8 mouse cellular contexts compared by ENCODE assay signal in the genomic region with DNA sequence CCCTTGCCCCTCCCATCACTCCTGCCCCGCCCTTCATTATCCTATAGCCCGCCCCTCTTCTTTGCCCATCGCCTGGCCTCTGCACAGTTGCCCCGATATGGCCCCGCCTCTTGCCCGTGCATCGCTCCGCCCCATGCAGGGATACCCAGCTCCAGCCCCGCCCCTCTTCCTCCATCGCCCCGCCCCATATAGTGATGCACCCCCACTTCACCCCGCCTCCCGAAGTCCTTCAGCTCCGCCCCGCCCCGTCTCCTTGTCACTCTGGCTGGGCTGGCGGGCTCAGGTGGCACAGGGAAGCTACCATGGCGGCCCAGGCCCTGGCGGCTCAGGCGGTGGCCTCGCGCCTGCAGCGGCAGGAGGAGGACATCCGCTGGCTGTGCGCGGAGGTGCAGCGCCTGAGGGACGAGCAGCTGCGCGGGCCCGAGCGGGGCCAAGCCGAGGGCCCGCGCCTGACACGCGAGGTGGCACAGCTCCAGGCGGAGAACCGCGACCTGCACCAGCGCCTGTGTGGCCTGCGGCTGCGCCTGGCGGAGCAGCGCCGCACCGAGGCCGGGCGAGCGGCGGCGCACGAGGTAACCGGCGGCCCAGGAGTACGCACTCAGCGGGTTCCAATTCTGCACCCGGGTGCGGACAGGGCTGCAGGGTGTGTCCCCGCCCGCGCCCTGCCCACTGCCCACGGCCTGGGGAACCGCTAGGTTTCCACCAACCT. TPM values are rescaled to one million over a fixed set of nuclear protein-coding genes. Genes with fewer than 3 reads are reported as not detected.
A peak's percentile ranks its signal among the peaks of the same experiment; 100 is the strongest.
DNase-seq lines count a peak whose midpoint lies in the region; ATAC-seq and TF ChIP-seq lines count a peak whose summit lies in the region.

Gene Tarsl2 (plus strand): TSS at position 256 of the 709 bp plus-strand sequence.

- peak within 1 kb of the TSS; percentile 73 for H3K4me3 ChIP-seq in bone marrow, adult 2 months (replicated peaks; ENCODE audit: control insufficient read depth, low read depth, low read length)
- H3K4me3 ChIP-seq in embryonic facial prominence, embryonic 15.5 days (replicated peaks) = peak within 1 kb of the TSS; percentile 55
- H3K4me3 ChIP-seq in limb, embryonic 14.5 days (replicated peaks; ENCODE audit: low read length) = peak within 1 kb of the TSS; percentile 72
- peak within 1 kb of the TSS; percentile 63 for H3K4me3 ChIP-seq in midbrain, postnatal 0 days (ENCODE audit: low read depth, low read length)

- under 1% methylated on average over 64 of the region's 64 CpGs for WGBS in bone marrow, adult 2 months
- under 1% methylated on average over 64 of the region's 64 CpGs for WGBS in embryonic facial prominence, embryonic 15.5 days
- WGBS in limb, embryonic 14.5 days = under 1% methylated on average over 33 of the region's 64 CpGs
- WGBS in midbrain, postnatal 0 days = 1% methylated on average over 63 of the region's 64 CpGs

- DNase-seq in 3T3-L1 (ENCODE audit: low read depth, low spot score) = peak; percentile 93
- DNase-seq in heart, adult 8-10 months (ENCODE audit: low spot score) = peak; percentile 89
- DNase-seq in kidney, adult 9 months = peak; percentile 97
- DNase-seq in limb, embryonic 14.5 days (ENCODE audit: low spot score) = peak; percentile 87
- peak; percentile 95 for DNase-seq in midbrain, postnatal 0 days (ENCODE audit: low spot score)
- peak; percentile 98 for DNase-seq in spleen, postnatal 14 days (ENCODE audit: low spot score in 2 of 2)

- TF ChIP-seq POLR2A in bone marrow, adult 2 months (IDR thresholded peaks at IDR 0.05; ENCODE audit: borderline replicate concordance, control insufficient read depth, low read depth, low read length) = peak; percentile 80
- TF ChIP-seq POLR2A in limb, embryonic 14.5 days (IDR thresholded peaks at IDR 0.05; ENCODE audit: borderline replicate concordance, extremely low read depth, insufficient read depth, insufficient read length) = 0 out of 2 replicates have a peak, but pooled peaks have one; percentile 33

- H3K4me2 ChIP-seq in embryonic facial prominence, embryonic 15.5 days (replicated peaks) = peak within 1 kb of the TSS; percentile 82
- H3K4me2 ChIP-seq in limb, embryonic 14.5 days (replicated peaks; ENCODE audit: low read depth, low read length, severe bottlenecking) = peak within 1 kb of the TSS; percentile 76
- H3K4me2 ChIP-seq in midbrain, postnatal 0 days (ENCODE audit: low read depth, low read length, poor library complexity, severe bottlenecking) = peak within 1 kb of the TSS; percentile 76

- TF ChIP-seq CTCF in bone marrow, adult 2 months (IDR thresholded peaks at IDR 0.05; ENCODE audit: control insufficient read depth, insufficient read depth, low read length) = no peak
- peak; percentile 52 for TF ChIP-seq CTCF in midbrain, postnatal 0 days (IDR thresholded peaks at IDR 0.05)

- peaks cover 9% of the 10 kb centered on the region; the same call in 1 of the 2 replicates for H3K27me3 ChIP-seq in embryonic facial prominence, embryonic 15.5 days
- H3K27me3 ChIP-seq in limb, embryonic 14.5 days (ENCODE audit: control insufficient read depth, insufficient read depth, low read length) = no peaks in the 10 kb centered on the region
- H3K27me3 ChIP-seq in midbrain, postnatal 0 days (ENCODE audit: insufficient read depth, low read length) = no peaks in the 10 kb centered on the region

- H3K27ac ChIP-seq in bone marrow, adult 2 months (ENCODE audit: control insufficient read depth, insufficient read depth, low read depth, low read length, poor library complexity) = peak within 1 kb of the TSS; percentile 82
- H3K27ac ChIP-seq in embryonic facial prominence, embryonic 15.5 days (replicated peaks) = no peak within 1 kb of the TSS
- peak within 1 kb of the TSS; percentile 43; the same call in 1 of the 2 replicates for H3K27ac ChIP-seq in limb, embryonic 14.5 days (replicated peaks; ENCODE audit: low read depth, low read length)
- peak within 1 kb of the TSS; percentile 84 for H3K27ac ChIP-seq in midbrain, postnatal 0 days (ENCODE audit: low read depth, low read length)

- ATAC-seq in embryonic facial prominence, embryonic 15.5 days (ENCODE audit: insufficient number of reproducible peaks, low FRiP score, low TSS enrichment, low read depth) = peak; percentile 96
- ATAC-seq in limb, embryonic 14.5 days (ENCODE audit: low FRiP score, low read depth) = peak; percentile 93
- peak; percentile 96 for ATAC-seq in midbrain, postnatal 0 days (ENCODE audit: low FRiP score)

- H3K4me1 ChIP-seq in bone marrow, adult 2 months (ENCODE audit: control insufficient read depth, insufficient read depth, low read length) = peaks cover 4% of the 10 kb centered on the region
- peaks cover 5% of the 10 kb centered on the region; the same call in 1 of the 2 replicates for H3K4me1 ChIP-seq in embryonic facial prominence, embryonic 15.5 days
- H3K4me1 ChIP-seq in limb, embryonic 14.5 days (ENCODE audit: control insufficient read depth, insufficient read depth, low read length) = 0 out of 2 replicates have a peak, but pooled peaks cover 3% of the 10 kb centered on the region
- H3K4me1 ChIP-seq in midbrain, postnatal 0 days (ENCODE audit: insufficient read depth, low read length) = peaks cover 2% of the 10 kb centered on the region; the same call in 1 of the 2 replicates

- peak within 1 kb of the TSS; percentile 15; the same call in 1 of the 2 replicates for H3K9ac ChIP-seq in embryonic facial prominence, embryonic 15.5 days
- H3K9ac ChIP-seq in limb, embryonic 14.5 days (ENCODE audit: low read depth, low read length, severe bottlenecking) = peak within 1 kb of the TSS; percentile 66
- peak within 1 kb of the TSS; percentile 71 for H3K9ac ChIP-seq in midbrain, postnatal 0 days (replicated peaks; ENCODE audit: low read length, poor library complexity, severe bottlenecking)

- H3K36me3 ChIP-seq in embryonic facial prominence, embryonic 15.5 days = peaks cover 14% of the 10 kb centered on the region
- H3K36me3 ChIP-seq in limb, embryonic 14.5 days (ENCODE audit: control insufficient read depth, insufficient read depth, low read length) = no peaks in the 10 kb centered on the region; the same call in 1 of the 2 replicates
- peaks cover 2% of the 10 kb centered on the region; the same call in 1 of the 2 replicates for H3K36me3 ChIP-seq in midbrain, postnatal 0 days (ENCODE audit: insufficient read depth, low read length)

- no peaks in the 10 kb centered on the region for H3K9me3 ChIP-seq in embryonic facial prominence, embryonic 15.5 days (replicated peaks)
- 0 out of 2 replicates have a peak, but pooled peaks cover 6% of the 10 kb centered on the region for H3K9me3 ChIP-seq in limb, embryonic 14.5 days (ENCODE audit: control insufficient read depth, low read length)
- H3K9me3 ChIP-seq in midbrain, postnatal 0 days (ENCODE audit: low read length) = no peaks in the 10 kb centered on the region

RNA-seq across cellular contexts. Expression of gene Tarsl2, which starts in this region (rescaled TPM):
- polyA plus RNA-seq in bone marrow, adult 2 months (2011; ENCODE audit: insufficient read depth, insufficient read length, low replicate concordance, missing spikeins) = 5.1 and 6.3 TPM in 2 replicates
- polyA plus RNA-seq in embryonic facial prominence, embryonic 15.5 days (2015; fragmentation: Nextera tagmentation; extraction: Ambion mirVana) = 9.2 and 10.8 TPM in 2 replicates
- 10 to 100 TPM; 31.4 to 34.5 (median 32.2) TPM for total RNA-seq in heart, adult 8-10 months (2022)
- 6.7 and 7.8 TPM in 2 replicates for polyA plus RNA-seq in limb, embryonic 14.5 days (2012; rRNA removed)
- polyA plus RNA-seq in limb, embryonic 14.5 days (2014; fragmentation: Nextera tagmentation; extraction: Ambion mirVana) = 11.0 and 12.0 TPM in 2 replicates
- total RNA-seq in midbrain, postnatal 0 days (2014; rRNA removed) = 19.7 and 22.8 TPM in 2 replicates
- 20.0 and 22.5 TPM in 2 replicates for polyA plus RNA-seq in midbrain, postnatal 0 days (2015; fragmentation: Nextera tagmentation; extraction: Ambion mirVana)

Comparison
In these comparisons a context has a peak if more than half of its experiments do, and no peak if none do; other contexts are left out.
1. H3K9ac ChIP-seq: peak in every context shown above with its lines; median percentile 71 in midbrain, postnatal 0 days; 66 in limb, embryonic 14.5 days; 15 in embryonic facial prominence, embryonic 15.5 days.